Mouse (Mus musculus) embryonic facial prominence, embryonic 14.5 days (tissue): ENCODE measurements around the gene Ankrd39. TPM values are rescaled to one million over a fixed set of nuclear protein-coding genes. Genes with fewer than 3 reads are reported as not detected.

Experiments used
- ATAC-seq: fragments of 200-750 bp; cut with Nextera tagmentation; 2 replicates; pipeline ENCODE4 v1.8.0; 2017; ENCODE audit warnings: low read depth, moderate number of reproducible peaks, moderate TSS enrichment
- DNase-seq: peaks from one replicate; pipeline ENCODE4 v3.0.0-alpha.2; 2015; ENCODE audit warnings: low spot score
- H3K27ac ChIP-seq: fragments of 300-500 bp; sonication (generic); replicated peaks from 2 replicates; pipeline ENCODE4 v1.5.1; 2014; ENCODE audit warnings: low read depth, mild to moderate bottlenecking, low read length, moderate library complexity
- H3K27me3 ChIP-seq: fragments of 300-500 bp; sonication (generic); replicated peaks from 2 replicates; pipeline ENCODE4 v1.6.1; 2014; ENCODE audit warnings: low read length; ENCODE audit not compliant: control insufficient read depth, insufficient read depth
- H3K36me3 ChIP-seq: fragments of 300-500 bp; sonication (generic); 2 replicates; pipeline ENCODE4 v1.6.1; 2014; ENCODE audit warnings: low read length, mixed read lengths; ENCODE audit not compliant: control insufficient read depth, insufficient read depth
- H3K4me1 ChIP-seq: fragments of 300-500 bp; sonication (generic); 2 replicates; pipeline ENCODE4 v1.6.1; 2014; ENCODE audit warnings: antibody characterized with exemption, low read length; ENCODE audit not compliant: control insufficient read depth, insufficient read depth
- H3K4me2 ChIP-seq: fragments of 300-500 bp; sonication (generic); 2 replicates; pipeline ENCODE4 v1.6.1; 2014; ENCODE audit warnings: low read depth, mild to moderate bottlenecking, low read length, moderate library complexity, mixed read lengths
- H3K4me3 ChIP-seq: fragments of 300-500 bp; sonication (generic); 2 replicates; pipeline ENCODE4 v1.5.1; 2014; ENCODE audit warnings: low read depth, mild to moderate bottlenecking, low read length
- H3K9ac ChIP-seq: fragments of 300-500 bp; sonication (generic); 2 replicates; pipeline ENCODE4 v1.6.1; 2014; ENCODE audit warnings: low read depth, mild to moderate bottlenecking, low read length, moderate library complexity, mixed read lengths
- H3K9me3 ChIP-seq: fragments of 300-500 bp; sonication (generic); 2 replicates; pipeline ENCODE4 v1.6.1; 2016; ENCODE audit warnings: low read length; ENCODE audit not compliant: control insufficient read depth
- WGBS: fragments of 180-500 bp; shearing (Covaris S2); extraction: QIAGEN DNeasy Blood & Tissue Kit; methylation state at CpG from one replicate; pipeline ENCODE4 v1.1.7; 2014; 5-methylcytosine and 5-hydroxymethylcytosine counted together
- polyA plus RNA-seq: library from polyadenylated mRNA; unstranded; fragments of >200 nt; fragmentation: Nextera tagmentation; extraction: Ambion mirVana; gene quantifications from 2 replicates; pipeline ENCODE4 v1.2.1, GENCODE M21; 2014

The Ankrd39 gene
- polyA plus RNA-seq, 1 experiment from 2014 or later = 19.5 TPM

- peak overlapping the region; percentile 48 for H3K27ac ChIP-seq
- H3K27me3 ChIP-seq = no peaks in the 10 kb centered on the region
- H3K4me2 ChIP-seq = no peak overlapping the region
- no peaks in the 10 kb centered on the region for H3K36me3 ChIP-seq
- no peak overlapping the region for H3K9ac ChIP-seq
- H3K9me3 ChIP-seq = no peaks in the 10 kb centered on the region
- 58% methylated on average over 4 of the region's 4 CpGs for WGBS
- DNase-seq = no peak
- H3K4me1 ChIP-seq = peaks cover 35% of the 10 kb centered on the region
- H3K4me3 ChIP-seq = no peak overlapping the region
- ATAC-seq = no peak
Measured at GRCm38 (mm10) chr1:36568776-36569175, 21.5 kb upstream of the Ankrd39 start.

GRCm38 (mm10) chr1:36567818-36568603 is 20.8 kb upstream of the Ankrd39 start:
- Histone ChIP-seq H3K9me3 (no peaks in the 10 kb centered on the region), H3K27ac (peak overlapping the region; percentile 48; the same call in 1 of the 2 replicates), H3K27me3 (no peaks in the 10 kb centered on the region), H3K4me3 (no peak overlapping the region), H3K36me3 (no peaks in the 10 kb centered on the region), H3K9ac (no peak overlapping the region), H3K4me1 (peaks cover 29% of the 10 kb centered on the region), H3K4me2 (no peak overlapping the region; the same call in 1 of the 2 replicates)
- ATAC-seq = peak; percentile 58; the same call in 1 of the 2 replicates
- 29% methylated on average over 21 of the region's 21 CpGs for WGBS
- DNase-seq = peak; percentile 77

- Histone ChIP-seq H3K27ac (no peak overlapping the region), H3K4me2 (no peak overlapping the region), H3K9ac (no peak overlapping the region), H3K36me3 (no peaks in the 10 kb centered on the region), H3K4me1 (peaks cover 29% of the 10 kb centered on the region), H3K9me3 (no peaks in the 10 kb centered on the region), H3K4me3 (no peak overlapping the region), H3K27me3 (no peaks in the 10 kb centered on the region)
- no peak for ATAC-seq
- no peak for DNase-seq
- WGBS = 13% methylated on average over 2 of the region's 2 CpGs
Measured at GRCm38 (mm10) chr1:36566425-36566824, 19.2 kb upstream of the Ankrd39 start.

- WGBS = 85% methylated on average over 6 of the region's 6 CpGs
- H3K4me1 ChIP-seq = peaks cover 28% of the 10 kb centered on the region
Measured at GRCm38 (mm10) chr1:36564101-36564500, 16.9 kb upstream of the Ankrd39 start.

GRCm38 (mm10) chr1:36563632-36564031 is 16.4 kb upstream of the Ankrd39 start:
- Histone ChIP-seq H3K36me3 (no peaks in the 10 kb centered on the region), H3K9ac (no peak overlapping the region), H3K27me3 (no peaks in the 10 kb centered on the region), H3K4me2 (no peak overlapping the region), H3K9me3 (no peaks in the 10 kb centered on the region), H3K4me1 (peaks cover 28% of the 10 kb centered on the region), H3K4me3 (no peak overlapping the region), H3K27ac (no peak overlapping the region)
- ATAC-seq (no peak), DNase-seq (no peak)
- WGBS = 74% methylated on average over 4 of the region's 4 CpGs

More at GRCm38 (mm10) chr1:36564101-36564500, 16.9 kb upstream of the Ankrd39 start:
- Histone ChIP-seq H3K4me3 (no peak overlapping the region), H3K36me3 (no peaks in the 10 kb centered on the region), H3K4me2 (no peak overlapping the region), H3K9me3 (no peaks in the 10 kb centered on the region), H3K27me3 (no peaks in the 10 kb centered on the region), H3K9ac (0 out of 2 replicates have a peak overlapping the region, but pooled peaks have one; percentile 25), H3K27ac (no peak overlapping the region)
- ATAC-seq = no peak
- no peak for DNase-seq

GRCm38 (mm10) chr1:36563197-36563596 is 16.0 kb upstream of the Ankrd39 start:
- WGBS = 40% methylated on average over 1 of the region's 2 CpGs
- Histone ChIP-seq H3K36me3 (no peaks in the 10 kb centered on the region), H3K9me3 (no peaks in the 10 kb centered on the region), H3K27ac (no peak overlapping the region), H3K4me1 (peaks cover 26% of the 10 kb centered on the region), H3K9ac (no peak overlapping the region), H3K4me3 (no peak overlapping the region), H3K4me2 (no peak overlapping the region), H3K27me3 (no peaks in the 10 kb centered on the region)
- ATAC-seq (no peak), DNase-seq (no peak)

GRCm38 (mm10) chr1:36562388-36562787 is 15.1 kb upstream of the Ankrd39 start:
- 82% methylated on average over 4 of the region's 4 CpGs for WGBS
- no peak for ATAC-seq
- peaks cover 22% of the 10 kb centered on the region; the same call in 1 of the 2 replicates for H3K4me1 ChIP-seq
- H3K36me3 ChIP-seq = no peaks in the 10 kb centered on the region
- H3K9me3 ChIP-seq = no peaks in the 10 kb centered on the region
- H3K27ac ChIP-seq = no peak overlapping the region
- no peak overlapping the region for H3K9ac ChIP-seq
- no peak for DNase-seq
- no peaks in the 10 kb centered on the region for H3K27me3 ChIP-seq
- H3K4me3 ChIP-seq = no peak overlapping the region
- no peak overlapping the region for H3K4me2 ChIP-seq

GRCm38 (mm10) chr1:36560903-36561302 is 13.7 kb upstream of the Ankrd39 start:
- H3K4me1 ChIP-seq = peaks cover 16% of the 10 kb centered on the region
- no peak overlapping the region for H3K27ac ChIP-seq
- no peaks in the 10 kb centered on the region for H3K9me3 ChIP-seq
- H3K4me3 ChIP-seq = no peak overlapping the region
- no peak for DNase-seq
- no peak overlapping the region for H3K4me2 ChIP-seq
- H3K36me3 ChIP-seq = no peaks in the 10 kb centered on the region
- no peak overlapping the region for H3K9ac ChIP-seq
- no peak for ATAC-seq
- WGBS = 47% methylated on average over 6 of the region's 6 CpGs
- H3K27me3 ChIP-seq = no peaks in the 10 kb centered on the region

- WGBS = 43% methylated on average over 5 of the region's 5 CpGs
- Histone ChIP-seq H3K9me3 (no peaks in the 10 kb centered on the region), H3K27me3 (no peaks in the 10 kb centered on the region), H3K27ac (no peak overlapping the region), H3K36me3 (0 out of 2 replicates have a peak, but pooled peaks cover under 1% of the 10 kb centered on the region), H3K4me2 (0 out of 2 replicates have a peak overlapping the region, but pooled peaks have one; percentile 90), H3K4me3 (no peak overlapping the region), H3K4me1 (peaks cover 24% of the 10 kb centered on the region), H3K9ac (no peak overlapping the region)
- no peak for ATAC-seq
- no peak for DNase-seq
Measured at GRCm38 (mm10) chr1:36559888-36560287, 12.6 kb upstream of the Ankrd39 start.
